Mouse (Mus musculus): ENCODE data around the gene Lrrc8b. TPM values are rescaled to one million over a fixed set of nuclear protein-coding genes. Genes with fewer than 3 reads are reported as not detected.

Gene Lrrc8b
- polyA plus RNA-seq, 1 experiment from 2014 or later, result 7.3 TPM

DNA sequence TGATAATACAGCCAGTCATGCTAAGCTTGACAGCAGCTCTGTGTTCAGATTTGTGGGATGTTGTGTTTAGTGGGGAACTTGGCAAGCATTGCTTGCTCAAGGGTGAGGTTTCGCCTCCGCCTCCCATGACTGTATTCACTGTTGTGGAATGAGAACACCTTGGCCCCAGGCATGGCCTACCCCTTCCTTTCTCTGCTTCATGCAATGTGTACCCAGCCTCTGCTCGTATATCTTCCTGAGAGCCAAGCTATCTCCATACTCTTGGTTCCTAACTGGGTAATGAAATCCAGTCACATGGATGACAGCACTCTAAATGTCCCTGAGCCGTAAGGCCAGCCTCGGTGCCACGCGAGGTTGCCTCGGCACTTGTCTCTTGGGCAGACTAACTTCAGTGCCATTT is 50.0 kb downstream of the Lrrc8b start:
- no peak overlapping the region for H3K27ac ChIP-seq
- H3K9ac ChIP-seq, result no peak overlapping the region
- H3K36me3 ChIP-seq, result no peaks in the 10 kb centered on the region
- 0 out of 2 replicates have a peak, but pooled peaks cover 3% of the 10 kb centered on the region for H3K4me1 ChIP-seq
- H3K27me3 ChIP-seq, result no peaks in the 10 kb centered on the region
- no peak overlapping the region for H3K4me3 ChIP-seq (replicated peaks)
- H3K9me3 ChIP-seq (replicated peaks), result no peaks in the 10 kb centered on the region
- peak; percentile 56; the same call in 1 of the 2 replicates for ATAC-seq (replicated peaks; ENCODE audit: low FRiP score)
- H3K4me2 ChIP-seq, result no peak overlapping the region
- WGBS, result 59% methylated on average over 8 of the region's 8 CpGs

DNA sequence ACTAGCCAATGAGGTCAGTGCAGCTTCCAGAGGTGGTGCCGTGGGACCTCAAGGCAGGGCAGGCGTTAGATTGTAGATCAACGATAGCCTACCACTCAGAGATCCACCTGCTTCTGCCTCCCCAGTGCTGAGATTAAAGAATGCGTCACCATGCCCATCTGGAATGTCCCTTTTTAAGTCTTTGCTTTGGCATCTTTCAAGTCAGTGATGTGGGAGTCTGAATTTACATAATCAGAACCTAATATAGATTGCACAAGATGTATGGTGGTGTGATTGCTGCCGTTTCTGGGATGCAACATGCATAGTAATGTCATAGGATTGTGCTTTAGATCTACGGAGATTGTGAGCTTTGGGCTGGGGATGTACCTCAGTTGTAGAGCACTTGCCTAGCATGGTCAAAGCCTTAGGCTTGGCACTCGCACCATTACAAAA is 50.9 kb downstream of the Lrrc8b start:
- Histone ChIP-seq H3K27me3 (no peaks in the 10 kb centered on the region), H3K4me2 (no peak overlapping the region), H3K9me3 (replicated peaks) (no peaks in the 10 kb centered on the region), H3K4me3 (replicated peaks) (no peak overlapping the region), H3K36me3 (no peaks in the 10 kb centered on the region), H3K4me1 (0 out of 2 replicates have a peak, but pooled peaks cover 3% of the 10 kb centered on the region), H3K27ac (no peak overlapping the region), H3K9ac (no peak overlapping the region)
- no peak for ATAC-seq (replicated peaks; ENCODE audit: low FRiP score)
- WGBS, result 92% methylated on average over 7 of the region's 7 CpGs

DNA sequence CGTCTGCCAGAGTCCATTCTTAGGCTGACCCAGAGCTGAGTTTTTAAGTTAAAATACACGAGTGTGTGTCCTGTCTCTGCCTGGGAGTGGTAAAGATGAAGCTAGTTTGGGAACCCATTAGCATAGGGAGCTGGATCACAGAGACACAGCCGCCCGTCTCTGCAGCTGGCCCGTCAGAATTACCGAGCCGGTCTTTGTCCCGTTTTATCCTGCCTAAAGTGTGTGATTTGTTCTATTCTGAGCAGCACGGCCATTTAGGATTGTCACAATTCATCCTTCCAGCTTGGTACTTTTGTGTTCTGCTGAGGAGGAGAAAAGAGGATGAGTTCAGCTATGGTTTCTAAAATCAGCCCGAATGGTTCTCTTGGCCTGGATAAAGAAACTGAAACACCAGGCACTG is 51.7 kb downstream of the Lrrc8b start:
- Histone ChIP-seq H3K36me3 (no peaks in the 10 kb centered on the region), H3K27ac (no peak overlapping the region), H3K4me1 (0 out of 2 replicates have a peak, but pooled peaks cover 4% of the 10 kb centered on the region), H3K27me3 (no peaks in the 10 kb centered on the region), H3K4me3 (replicated peaks) (no peak overlapping the region), H3K4me2 (no peak overlapping the region), H3K9me3 (replicated peaks) (no peaks in the 10 kb centered on the region), H3K9ac (no peak overlapping the region)
- no peak for ATAC-seq (replicated peaks; ENCODE audit: low FRiP score)
- 89% methylated on average over 10 of the region's 10 CpGs for WGBS

- H3K4me1 ChIP-seq, result peaks cover 16% of the 10 kb centered on the region
- H3K27me3 ChIP-seq, result no peaks in the 10 kb centered on the region
- H3K4me2 ChIP-seq, result no peak overlapping the region
- ATAC-seq (replicated peaks; ENCODE audit: low FRiP score), result no peak
- no peaks in the 10 kb centered on the region for H3K9me3 ChIP-seq (replicated peaks)
- no peak overlapping the region for H3K27ac ChIP-seq
- no peak overlapping the region for H3K4me3 ChIP-seq (replicated peaks)
- no peak overlapping the region for H3K9ac ChIP-seq
- no peaks in the 10 kb centered on the region for H3K36me3 ChIP-seq
- WGBS, result 51% methylated on average over 5 of the region's 5 CpGs
Observed at GRCm38 (mm10) chr5:105472983-105473705, 57.6 kb downstream of the Lrrc8b start.

DNA sequence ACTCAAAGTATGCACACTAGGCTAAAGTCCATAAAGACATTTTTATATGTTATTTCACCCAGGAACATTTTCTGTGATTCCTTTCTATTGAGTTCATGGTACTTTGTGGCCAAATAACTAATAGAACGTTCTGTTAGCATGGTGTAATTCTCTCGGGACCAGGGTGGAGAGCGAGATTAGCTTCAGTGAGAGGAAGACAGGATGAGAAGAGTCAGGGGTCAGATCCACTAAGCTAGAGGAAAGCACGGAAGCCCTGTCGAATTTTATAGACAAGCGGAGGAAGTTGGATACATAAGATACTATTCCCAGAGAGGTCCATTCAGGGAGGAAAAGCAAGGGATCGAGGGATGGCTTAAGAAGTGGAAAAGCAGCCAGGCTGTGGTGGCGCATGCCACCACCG is 62.0 kb downstream of the Lrrc8b start:
- peaks cover 25% of the 10 kb centered on the region for H3K36me3 ChIP-seq
- no peaks in the 10 kb centered on the region for H3K27me3 ChIP-seq
- ATAC-seq (replicated peaks; ENCODE audit: low FRiP score), result no peak
- no peak overlapping the region for H3K27ac ChIP-seq
- 74% methylated on average over 9 of the region's 9 CpGs for WGBS
- H3K9ac ChIP-seq, result no peak overlapping the region
- H3K9me3 ChIP-seq (replicated peaks), result 0 out of 2 replicates have a peak, but pooled peaks cover 3% of the 10 kb centered on the region
- H3K4me1 ChIP-seq, result peaks cover 13% of the 10 kb centered on the region
- H3K4me3 ChIP-seq (replicated peaks), result no peak overlapping the region
- no peak overlapping the region for H3K4me2 ChIP-seq

GRCm38 (mm10) chr5:105479673-105480072 is 64.1 kb downstream of the Lrrc8b start:
- no peaks in the 10 kb centered on the region for H3K4me1 ChIP-seq
- 0 out of 2 replicates have a peak, but pooled peaks cover 3% of the 10 kb centered on the region for H3K9me3 ChIP-seq (replicated peaks)
- H3K4me3 ChIP-seq (replicated peaks), result no peak overlapping the region
- peaks cover 25% of the 10 kb centered on the region for H3K36me3 ChIP-seq
- no peak; the same call in 1 of the 2 replicates for ATAC-seq (replicated peaks; ENCODE audit: low FRiP score)
- no peak overlapping the region for H3K4me2 ChIP-seq
- no peak overlapping the region for H3K27ac ChIP-seq
- H3K9ac ChIP-seq, result no peak overlapping the region
- no peaks in the 10 kb centered on the region for H3K27me3 ChIP-seq
- 85% methylated on average over 13 of the region's 13 CpGs for WGBS

DNA sequence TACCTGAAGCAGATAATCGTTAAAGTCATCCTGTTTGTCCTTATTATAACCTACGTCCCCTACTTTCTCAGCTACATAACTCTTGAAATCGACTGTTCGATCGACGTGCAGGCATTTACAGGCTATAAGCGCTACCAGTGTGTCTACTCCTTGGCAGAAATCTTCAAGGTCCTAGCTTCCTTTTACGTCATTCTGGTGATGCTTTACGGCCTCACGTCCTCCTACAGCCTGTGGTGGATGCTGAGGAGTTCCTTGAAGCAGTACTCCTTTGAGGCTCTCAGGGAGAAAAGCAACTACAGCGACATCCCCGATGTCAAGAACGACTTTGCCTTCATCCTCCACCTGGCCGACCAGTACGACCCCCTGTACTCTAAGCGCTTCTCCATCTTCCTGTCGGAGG is 65.0 kb downstream of the Lrrc8b start:
- Histone ChIP-seq H3K9me3 (replicated peaks) (0 out of 2 replicates have a peak, but pooled peaks cover 3% of the 10 kb centered on the region), H3K27me3 (no peaks in the 10 kb centered on the region), H3K36me3 (peaks cover 25% of the 10 kb centered on the region), H3K4me2 (no peak overlapping the region), H3K4me3 (replicated peaks) (no peak overlapping the region), H3K9ac (no peak overlapping the region), H3K4me1 (no peaks in the 10 kb centered on the region), H3K27ac (no peak overlapping the region)
- WGBS, result 91% methylated on average over 17 of the region's 17 CpGs
- no peak for ATAC-seq (replicated peaks; ENCODE audit: low FRiP score)

DNA sequence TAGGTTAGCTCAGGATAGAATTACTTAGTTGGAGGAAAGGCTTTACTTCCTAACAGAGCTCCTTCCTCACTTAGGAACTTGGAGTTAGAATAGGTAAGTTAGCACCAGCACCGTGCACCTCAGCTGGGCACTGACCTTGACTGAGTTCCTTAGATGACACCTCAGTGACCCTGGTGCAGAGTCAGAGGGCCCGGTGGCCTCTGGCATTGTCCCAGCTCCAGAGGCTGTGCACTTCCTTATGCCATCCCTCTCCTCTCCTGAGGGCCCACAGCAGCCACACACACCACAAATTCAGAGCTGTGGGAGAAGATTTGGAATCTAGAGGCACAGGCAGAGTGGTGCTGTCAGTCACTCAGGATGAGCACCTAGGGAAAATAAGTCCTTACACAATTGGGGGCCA is 68.1 kb downstream of the Lrrc8b start:
- H3K4me2 ChIP-seq, result no peak overlapping the region
- ATAC-seq (replicated peaks; ENCODE audit: low FRiP score), result no peak
- peaks cover 25% of the 10 kb centered on the region for H3K36me3 ChIP-seq
- 0 out of 2 replicates have a peak, but pooled peaks cover 3% of the 10 kb centered on the region for H3K9me3 ChIP-seq (replicated peaks)
- H3K4me3 ChIP-seq (replicated peaks), result no peak overlapping the region
- H3K27ac ChIP-seq, result no peak overlapping the region
- WGBS, result 82% methylated on average over 2 of the region's 2 CpGs
- H3K9ac ChIP-seq, result no peak overlapping the region
- no peaks in the 10 kb centered on the region for H3K4me1 ChIP-seq
- no peaks in the 10 kb centered on the region for H3K27me3 ChIP-seq

DNA sequence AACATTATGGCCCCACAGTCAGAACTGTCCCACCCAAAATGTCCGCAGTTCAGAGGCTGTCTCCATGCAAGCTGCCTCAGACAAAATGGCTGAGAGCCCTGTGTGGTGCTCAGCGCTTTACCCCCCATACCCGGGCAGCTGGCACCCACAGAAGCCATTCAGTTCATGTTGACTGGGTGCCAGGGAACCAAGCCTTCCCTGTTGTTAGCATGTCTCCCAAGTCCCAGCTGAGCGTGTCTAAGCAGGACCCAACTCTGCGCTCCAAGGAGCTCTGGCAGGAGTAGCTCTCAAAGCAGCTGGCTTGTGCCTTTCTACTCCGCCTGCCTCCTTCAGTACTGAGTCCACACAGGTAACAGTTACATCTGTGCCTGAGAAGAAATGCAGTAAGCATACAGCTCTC is 68.7 kb downstream of the Lrrc8b start:
- Histone ChIP-seq H3K27me3 (no peaks in the 10 kb centered on the region), H3K9me3 (replicated peaks) (0 out of 2 replicates have a peak, but pooled peaks cover 3% of the 10 kb centered on the region), H3K27ac (no peak overlapping the region), H3K4me1 (no peaks in the 10 kb centered on the region), H3K4me2 (no peak overlapping the region), H3K36me3 (peaks cover 25% of the 10 kb centered on the region), H3K9ac (no peak overlapping the region), H3K4me3 (replicated peaks) (no peak overlapping the region)
- ATAC-seq (replicated peaks; ENCODE audit: low FRiP score), result no peak
- 92% methylated on average over 6 of the region's 6 CpGs for WGBS

DNA sequence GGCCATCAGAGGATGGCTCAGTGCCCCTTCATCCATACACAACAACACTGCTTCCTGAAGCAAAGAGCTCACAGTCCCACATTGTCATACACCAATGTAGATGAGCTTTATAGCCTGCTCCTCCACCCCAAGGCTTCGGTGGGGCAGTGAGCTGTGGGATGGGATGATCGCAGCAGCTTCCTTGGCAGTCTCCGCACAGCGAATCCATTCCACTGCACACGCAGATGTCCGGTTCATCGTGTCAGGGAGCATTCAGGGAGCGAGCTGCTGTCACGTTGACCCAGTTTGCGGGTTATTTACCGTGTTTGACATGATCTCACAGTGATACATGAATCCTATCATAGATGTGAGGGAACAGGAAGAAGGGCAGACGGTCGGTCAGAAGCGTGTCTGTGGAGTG is 69.3 kb downstream of the Lrrc8b start:
- Histone ChIP-seq H3K4me2 (no peak overlapping the region), H3K9ac (no peak overlapping the region), H3K4me1 (no peaks in the 10 kb centered on the region), H3K9me3 (replicated peaks) (0 out of 2 replicates have a peak, but pooled peaks cover 3% of the 10 kb centered on the region), H3K27ac (no peak overlapping the region), H3K36me3 (peaks cover 21% of the 10 kb centered on the region), H3K4me3 (replicated peaks) (no peak overlapping the region), H3K27me3 (no peaks in the 10 kb centered on the region)
- 93% methylated on average over 14 of the region's 14 CpGs for WGBS
- no peak for ATAC-seq (replicated peaks; ENCODE audit: low FRiP score)

DNA sequence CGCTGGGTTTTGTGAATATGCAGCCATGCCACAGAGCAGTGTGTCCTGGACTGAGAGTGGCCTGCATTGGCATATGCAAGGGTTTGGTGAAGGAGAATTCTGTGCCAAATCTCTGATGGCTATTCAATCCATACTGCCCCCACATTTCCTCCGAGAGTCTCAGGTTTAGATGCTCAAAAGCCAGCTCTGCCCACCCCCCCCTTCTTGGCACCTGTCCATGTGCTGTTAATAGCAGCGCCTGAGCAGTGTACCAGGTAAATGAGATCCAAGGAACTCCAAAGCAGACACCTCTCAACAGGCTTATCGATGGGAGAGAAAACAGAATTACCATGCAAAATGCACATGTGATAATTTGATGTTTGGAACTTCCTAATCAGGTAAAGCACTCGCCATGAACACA is 74.6 kb downstream of the Lrrc8b start:
- ATAC-seq (replicated peaks; ENCODE audit: low FRiP score), result no peak
- no peaks in the 10 kb centered on the region for H3K36me3 ChIP-seq
- no peak overlapping the region for H3K27ac ChIP-seq
- no peak overlapping the region for H3K4me2 ChIP-seq
- H3K4me3 ChIP-seq (replicated peaks), result no peak overlapping the region
- no peak overlapping the region for H3K9ac ChIP-seq
- peaks cover 10% of the 10 kb centered on the region for H3K4me1 ChIP-seq
- no peaks in the 10 kb centered on the region for H3K27me3 ChIP-seq
- 89% methylated on average over 5 of the region's 5 CpGs for WGBS
- H3K9me3 ChIP-seq (replicated peaks), result no peaks in the 10 kb centered on the region

DNA sequence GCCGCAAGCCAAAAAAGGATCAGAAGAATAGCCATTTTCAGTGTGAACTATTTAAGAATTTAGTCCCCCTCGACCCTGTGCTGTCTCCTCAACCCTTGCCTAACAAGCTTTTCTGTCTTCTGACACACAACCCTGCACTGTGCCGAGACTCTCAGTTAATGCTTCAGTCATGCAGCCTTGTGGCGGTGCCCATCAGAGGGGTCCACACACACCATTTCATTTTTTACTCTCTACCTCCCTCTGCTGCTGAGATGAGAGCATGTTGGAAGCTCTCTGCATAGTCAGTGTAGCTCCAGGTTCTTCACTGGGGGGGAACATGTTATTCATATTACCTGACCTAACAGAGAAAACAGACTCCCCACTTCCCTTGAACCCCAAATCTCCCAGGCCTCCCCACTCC is 75.8 kb downstream of the Lrrc8b start:
- no peaks in the 10 kb centered on the region for H3K36me3 ChIP-seq
- H3K4me1 ChIP-seq, result peaks cover 16% of the 10 kb centered on the region
- 53% methylated on average over 4 of the region's 4 CpGs for WGBS
- no peak overlapping the region for H3K4me3 ChIP-seq (replicated peaks)
- peak; percentile 57 for ATAC-seq (replicated peaks; ENCODE audit: low FRiP score)
- no peak overlapping the region for H3K4me2 ChIP-seq
- no peak overlapping the region for H3K27ac ChIP-seq
- 0 out of 2 replicates have a peak, but pooled peaks cover 6% of the 10 kb centered on the region for H3K27me3 ChIP-seq
- H3K9ac ChIP-seq, result no peak overlapping the region
- no peaks in the 10 kb centered on the region for H3K9me3 ChIP-seq (replicated peaks)
